Mouse (Mus musculus) heart, postnatal 4 days (tissue): ENCODE results near the gene Rpa3. TPM values are rescaled to one million over a fixed set of nuclear protein-coding genes. Genes with fewer than 3 reads are reported as not detected.
A peak's percentile ranks its signal among the peaks of the same experiment; 100 is the strongest.

ENCODE experiments used
- DNase-seq: peaks from one replicate; pipeline ENCODE4 v3.0.0; 2021
- total RNA-seq, 2 experiments: library from RNA; stranded (reverse); gene quantifications; 2 replicates each; pipeline ENCODE4 v1.2.3; 2021

The Rpa3 gene
- total RNA-seq, 2 experiments from 2014 or later, result 31.9 to 37.3 TPM

- DNase-seq, result peak; percentile 92
Observed at GRCm38 (mm10) chr6:8209047-8209865, 49.7 kb downstream of the Rpa3 start, which contains the start of gene Mios. Mios (plus strand) TSS chr6:8209222.

Other genes starting within 250 kb of the Rpa3 start
- gene Col28a1, start 66.6 kb downstream of the Rpa3 start, total RNA-seq, result under 1 TPM; 0.59 to 0.76 TPM
- gene Mios, start 50.0 kb downstream of the Rpa3 start, total RNA-seq, result 10 to 100 TPM; 21.5 to 23.2 TPM
- 10 to 100 TPM; 12.5 to 15.2 TPM for gene Umad1, start 115 bp upstream of the Rpa3 start, total RNA-seq
- 1 to 10 TPM; 1.1 to 1.4 TPM for gene Gm45062, start 277 bp upstream of the Rpa3 start, total RNA-seq